Mouse (Mus musculus) thymus, adult 2 months (tissue): Measurements from ENCODE around the gene Fsd1. TPM values are rescaled to one million over a fixed set of nuclear protein-coding genes. Genes with fewer than 3 reads are reported as not detected.

ENCODE experiments used
- DNase-seq: peaks from one replicate; pipeline ENCODE4 v3.0.0; 2021
- H3K27ac ChIP-seq: fragments of 200-500 bp; 2 replicates; pipeline ENCODE4 v1.5.1; 2012; ENCODE audit warnings: low read length, control low read depth; ENCODE audit not compliant: control insufficient read depth, insufficient read depth
- H3K27me3 ChIP-seq: fragments of 200-500 bp; 2 replicates; pipeline ENCODE4 v1.6.1; 2012; ENCODE audit warnings: mild to moderate bottlenecking, low read length, moderate library complexity, mixed read lengths; ENCODE audit not compliant: control insufficient read depth, insufficient read depth
- H3K36me3 ChIP-seq: fragments of 200-500 bp; 2 replicates; pipeline ENCODE4 v1.6.1; 2012; ENCODE audit warnings: mild to moderate bottlenecking, low read length, moderate library complexity; ENCODE audit not compliant: control insufficient read depth, insufficient read depth
- H3K4me1 ChIP-seq: fragments of 200-500 bp; replicated peaks from 2 replicates; pipeline ENCODE4 v1.6.1; 2012; ENCODE audit warnings: low read length; ENCODE audit not compliant: control insufficient read depth, insufficient read depth
- H3K4me3 ChIP-seq: fragments of 200-500 bp; 2 replicates; pipeline ENCODE4 v1.5.1; 2012; ENCODE audit warnings: mild to moderate bottlenecking, low read length, control low read depth, moderate library complexity; ENCODE audit not compliant: control insufficient read depth, insufficient read depth
- CTCF ChIP-seq: fragments of 200-500 bp; IDR thresholded peaks from 2 replicates; pipeline ENCODE4 v1.5.1; 2012; ENCODE audit warnings: mild to moderate bottlenecking, control low read depth, low read length, moderate library complexity, borderline replicate concordance; ENCODE audit not compliant: control insufficient read depth, poor library complexity, insufficient read depth; ENCODE audit errors: extremely low read depth
- POLR2A ChIP-seq: fragments of 200-500 bp; IDR thresholded peaks from 2 replicates; pipeline ENCODE4 v1.6.1; 2012; ENCODE audit warnings: mild to moderate bottlenecking, low read length, control low read depth, moderate library complexity; ENCODE audit not compliant: control insufficient read depth, poor library complexity, insufficient read depth; ENCODE audit errors: extremely low read depth
- WGBS: fragments of 180-500 bp; shearing (Covaris S2); methylation state at CpG from one replicate; pipeline ENCODE4 v1.1.7; 2018; 5-methylcytosine and 5-hydroxymethylcytosine counted together
- polyA plus RNA-seq: library from polyadenylated mRNA; depleted of rRNA; stranded (reverse); fragments of >200 nt; gene quantifications from 2 replicates; pipeline ENCODE4 v1.2.3, GENCODE M21; 2012

Fsd1 gene
- polyA plus RNA-seq, 1 experiment: 0.26 TPM

DNA sequence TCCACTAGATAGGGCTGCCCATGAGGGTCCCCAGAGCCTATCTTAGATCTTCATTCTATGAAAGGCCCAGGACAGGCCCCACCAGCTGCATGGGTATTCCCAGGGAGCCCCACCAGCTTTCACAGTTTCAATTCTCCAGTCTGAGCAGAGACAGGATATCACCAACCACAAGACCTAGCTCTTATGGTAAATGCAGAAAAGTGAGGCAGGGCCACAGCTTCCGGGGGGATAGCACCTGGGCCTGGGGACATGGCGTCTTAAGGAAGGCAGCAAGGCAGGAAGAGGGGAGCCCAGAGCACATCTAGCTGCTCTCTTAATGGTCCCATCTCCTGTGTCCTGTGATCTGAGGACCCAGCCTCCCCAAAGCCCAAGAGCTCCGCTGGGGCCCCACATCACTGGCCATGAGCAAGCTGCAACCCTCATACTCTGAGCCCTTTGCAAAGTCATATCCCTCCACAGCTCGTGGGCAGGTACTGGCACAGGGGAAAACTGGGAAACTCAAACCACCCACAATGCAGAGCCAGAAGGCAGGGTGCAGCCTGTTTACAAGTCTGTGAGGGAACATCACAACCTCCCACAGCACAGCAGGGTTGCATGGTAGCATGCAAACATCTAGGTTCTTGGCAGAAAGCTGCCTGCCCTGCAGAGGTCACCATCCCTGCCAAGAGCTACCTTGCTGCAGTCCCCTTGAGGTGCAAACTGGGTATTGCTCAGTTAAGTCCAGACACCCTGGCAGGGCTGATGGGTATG lies 35.0 kb downstream of the Fsd1 start:
- 6% methylated on average over 4 of the region's 4 CpGs for WGBS
- Histone ChIP-seq H3K36me3 (peaks cover 15% of the 10 kb centered on the region), H3K4me1 (peaks cover 65% of the 10 kb centered on the region), H3K27me3 (no peaks in the 10 kb centered on the region), H3K4me3 (no peak overlapping the region), H3K27ac (peak overlapping the region; percentile 96)
- no peak for TF ChIP-seq POLR2A
- TF ChIP-seq CTCF: no peak
- DNase-seq: peak; percentile 78

DNA sequence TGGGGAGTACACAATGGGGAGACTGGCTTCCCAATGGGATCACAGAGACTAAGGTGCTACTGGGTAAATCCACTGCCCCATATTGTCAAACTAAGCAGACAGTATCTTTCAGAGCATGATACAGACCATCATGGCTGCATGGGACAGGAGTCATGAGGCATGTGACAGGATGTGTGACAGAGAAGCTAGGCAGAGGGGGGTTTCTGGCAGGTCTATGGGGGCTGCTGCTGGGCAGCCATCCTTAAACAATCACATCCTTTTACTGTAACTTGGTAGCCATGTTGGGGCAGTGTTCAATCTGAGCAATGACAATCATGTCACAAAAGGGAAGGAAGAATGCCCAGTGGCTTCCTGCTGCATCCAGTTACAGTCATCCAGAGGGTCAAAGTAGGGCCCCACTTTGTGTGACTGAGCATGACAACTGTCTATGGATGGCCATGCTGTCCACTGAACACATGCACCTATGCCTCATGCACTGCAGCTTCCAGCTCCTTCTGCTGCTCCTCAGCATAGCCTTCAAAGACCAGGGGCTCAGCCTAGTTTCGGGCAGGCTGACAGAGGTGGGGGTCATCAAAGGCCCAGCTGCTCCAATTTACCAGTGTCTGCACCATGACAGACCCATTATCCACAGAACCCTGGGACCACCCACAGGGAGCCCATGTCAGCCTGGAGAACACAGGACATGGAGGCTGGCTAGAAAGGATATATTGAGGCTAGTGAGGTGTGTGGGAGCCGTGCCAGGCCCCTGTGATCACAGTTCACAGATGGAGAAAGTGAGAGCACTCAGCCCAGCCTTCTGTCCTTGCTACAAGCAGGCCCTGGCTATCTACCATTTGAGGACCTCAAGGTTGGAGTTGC lies 36.1 kb downstream of the Fsd1 start:
- H3K36me3 ChIP-seq: peaks cover 5% of the 10 kb centered on the region
- peak overlapping the region; percentile 96 for H3K27ac ChIP-seq
- H3K4me3 ChIP-seq: no peak overlapping the region
- no peaks in the 10 kb centered on the region for H3K27me3 ChIP-seq
- peaks cover 67% of the 10 kb centered on the region for H3K4me1 ChIP-seq
- DNase-seq: no peak
- WGBS: 81% methylated on average over 2 of the region's 2 CpGs
- no peak for TF ChIP-seq CTCF
- TF ChIP-seq POLR2A: no peak

DNA sequence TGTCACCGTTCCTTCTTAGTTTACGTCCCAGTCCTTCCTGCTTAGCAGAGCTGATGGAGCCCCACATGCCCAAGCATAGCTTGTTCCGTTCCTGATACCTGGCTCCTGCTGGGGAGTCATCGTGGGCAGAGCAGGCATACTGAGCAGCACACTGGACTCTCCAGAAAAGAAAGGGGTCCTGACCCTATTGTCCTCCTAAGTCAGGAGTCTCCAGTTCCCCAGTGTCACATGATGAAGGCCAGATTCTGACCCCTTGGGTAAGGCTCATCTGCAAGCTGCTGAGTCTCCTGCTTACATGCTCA lies 36.6 kb downstream of the Fsd1 start:
- no peak overlapping the region for H3K4me3 ChIP-seq
- no peaks in the 10 kb centered on the region for H3K27me3 ChIP-seq
- no peaks in the 10 kb centered on the region; the same call in 1 of the 2 replicates for H3K36me3 ChIP-seq
- 94% methylated on average over 4 of the region's 4 CpGs for WGBS
- 0 out of 2 replicates have a peak overlapping the region, but pooled peaks have one; percentile 1 for H3K27ac ChIP-seq
- TF ChIP-seq POLR2A (no peak), CTCF (no peak)
- peaks cover 70% of the 10 kb centered on the region for H3K4me1 ChIP-seq
- DNase-seq: no peak

DNA sequence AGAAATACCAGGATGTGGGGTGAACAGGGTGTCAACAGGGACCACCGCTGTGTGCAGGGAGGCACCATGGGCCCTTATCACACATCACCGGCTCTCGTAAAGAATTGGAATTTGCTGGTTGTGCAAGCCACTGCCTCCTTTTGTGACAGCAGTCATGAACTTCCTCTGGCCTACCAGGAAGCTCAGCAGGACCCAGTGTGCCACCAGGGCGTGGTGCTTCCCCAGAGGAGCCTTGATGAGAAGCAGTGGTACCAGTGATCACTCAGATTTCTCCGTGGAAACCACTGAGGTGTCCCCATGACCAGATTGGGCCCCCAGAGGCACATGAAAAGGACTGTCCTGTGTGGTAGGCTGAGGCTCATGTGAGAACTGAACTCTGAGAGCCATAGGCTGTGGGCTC lies 37.1 kb downstream of the Fsd1 start:
- DNase-seq: no peak
- peaks cover 69% of the 10 kb centered on the region for H3K4me1 ChIP-seq
- H3K27ac ChIP-seq: 0 out of 2 replicates have a peak overlapping the region, but pooled peaks have one; percentile 8

DNA sequence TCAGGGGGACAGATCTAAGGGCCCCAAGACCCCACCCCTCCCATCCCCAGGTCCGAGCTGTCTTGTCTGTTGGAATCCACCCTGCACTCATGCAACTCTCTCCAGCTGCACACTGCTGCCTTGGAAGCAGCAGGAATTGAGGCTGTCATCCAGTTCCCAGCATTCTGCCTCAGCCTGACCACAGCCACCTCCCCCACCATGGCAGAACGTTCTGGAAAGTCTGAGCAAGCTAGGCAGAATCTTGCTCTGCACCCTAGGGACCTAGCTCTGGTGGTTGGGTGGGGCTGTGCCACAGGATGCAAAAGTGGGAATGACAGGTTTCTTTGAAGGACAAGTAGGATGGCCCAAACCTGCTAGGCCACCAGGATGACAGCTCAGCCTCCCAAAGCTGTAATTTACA lies 38.2 kb downstream of the Fsd1 start:
- TF ChIP-seq CTCF (no peak), POLR2A (no peak)
- Histone ChIP-seq H3K4me3 (no peak overlapping the region), H3K4me1 (peaks cover 62% of the 10 kb centered on the region), H3K27ac (no peak overlapping the region), H3K36me3 (no peaks in the 10 kb centered on the region; the same call in 1 of the 2 replicates), H3K27me3 (no peaks in the 10 kb centered on the region)
- 72% methylated on average over 2 of the region's 2 CpGs for WGBS
- no peak for DNase-seq

More for the DNA sequence above, 37.1 kb downstream of the Fsd1 start:
- Histone ChIP-seq H3K4me3 (no peak overlapping the region), H3K27me3 (no peaks in the 10 kb centered on the region), H3K36me3 (no peaks in the 10 kb centered on the region; the same call in 1 of the 2 replicates)
- TF ChIP-seq CTCF (no peak), POLR2A (no peak)
- WGBS: 52% methylated on average over 5 of the region's 5 CpGs

- H3K4me3 ChIP-seq: no peak overlapping the region
- DNase-seq: no peak
- no peaks in the 10 kb centered on the region for H3K27me3 ChIP-seq
- peaks cover 63% of the 10 kb centered on the region for H3K4me1 ChIP-seq
- no peak for TF ChIP-seq CTCF
- TF ChIP-seq POLR2A: no peak
- H3K36me3 ChIP-seq: no peaks in the 10 kb centered on the region; the same call in 1 of the 2 replicates
- WGBS: 80% methylated on average over 5 of the region's 5 CpGs
- H3K27ac ChIP-seq: no peak overlapping the region
Observed at GRCm38 (mm10) chr17:56024931-56025330, 38.6 kb downstream of the Fsd1 start.
